Mouse (Mus musculus): ENCODE results near the gene Ifnar1. TPM values are rescaled to one million over a fixed set of nuclear protein-coding genes. Genes with fewer than 3 reads are reported as not detected.

Ifnar1 gene
- polyA plus RNA-seq, 1 experiment from 2014 or later: 69.6 TPM

DNA sequence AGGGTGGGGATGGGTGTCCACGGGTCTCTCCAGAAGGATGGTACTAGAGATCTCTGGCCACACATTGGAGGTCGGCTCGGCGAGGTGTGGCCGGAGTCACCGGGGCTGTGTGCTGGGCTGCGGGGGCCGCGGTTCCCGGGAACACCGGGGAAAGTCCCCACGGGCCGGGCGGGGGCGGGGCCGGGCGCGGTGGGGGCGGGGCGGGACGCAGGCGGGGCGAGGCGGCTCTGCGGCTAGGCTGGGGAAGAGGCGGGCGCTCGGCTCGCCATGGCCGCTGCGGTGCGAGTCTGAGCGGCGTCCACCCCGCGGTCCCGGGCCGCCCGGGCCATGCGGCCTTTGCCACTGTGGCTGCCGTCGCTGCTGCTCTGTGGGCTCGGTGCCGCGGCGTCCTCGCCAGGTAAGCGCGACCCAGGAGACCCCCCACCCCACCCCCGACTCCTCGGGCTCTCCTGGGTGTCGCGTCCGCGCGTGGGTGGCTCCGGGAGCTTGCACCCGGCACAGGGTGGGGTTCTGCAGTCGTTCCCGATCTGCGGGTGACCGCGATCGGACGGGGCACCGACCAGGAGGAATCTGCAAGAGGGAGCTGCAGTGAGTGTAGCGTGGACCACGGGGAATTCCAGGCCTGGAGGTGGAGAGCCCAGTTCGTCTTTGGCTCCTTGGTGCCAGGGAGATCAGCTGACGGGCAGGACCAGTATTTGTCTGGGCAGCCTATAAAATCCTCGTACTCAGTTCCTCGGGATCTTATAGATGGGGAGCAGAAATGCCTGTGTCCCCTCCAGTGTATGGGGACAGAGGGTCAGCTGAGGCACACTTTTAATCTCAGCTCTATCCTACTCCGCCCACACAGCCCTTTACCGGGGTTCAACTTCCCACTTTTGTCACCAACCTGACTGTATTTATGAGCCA, 62.1 kb downstream of the Ifnar1 start, which contains the start of gene Ifngr2:
Gene Ifngr2, plus strand, starts transcription at position 237 of the 906 bp plus-strand sequence.
- Histone ChIP-seq H3K9ac (ENCODE audit: low read depth, low read length) (peak within 1 kb of the TSS; percentile 88), H3K4me3 (ENCODE audit: low read length) (peak within 1 kb of the TSS; percentile 72), H3K9me3 (ENCODE audit: control insufficient read depth, low read length) (no peaks in the 10 kb centered on the region), H3K27me3 (ENCODE audit: control insufficient read depth, insufficient read depth, low read length) (no peaks in the 10 kb centered on the region), H3K36me3 (ENCODE audit: control insufficient read depth, insufficient read depth, low read length) (no peaks in the 10 kb centered on the region), H3K27ac (ENCODE audit: low read depth, low read length) (peak within 1 kb of the TSS; percentile 8; the same call in 1 of the 2 replicates), H3K4me1 (ENCODE audit: control insufficient read depth, insufficient read depth, low read length) (peaks cover 31% of the 10 kb centered on the region), H3K4me2 (replicated peaks; ENCODE audit: low read depth, low read length) (peak within 1 kb of the TSS; percentile 65)
- peak; percentile 92 for ATAC-seq (ENCODE audit: low FRiP score, low TSS enrichment)
- 1% methylated on average over 73 of the region's 74 CpGs for WGBS

DNA sequence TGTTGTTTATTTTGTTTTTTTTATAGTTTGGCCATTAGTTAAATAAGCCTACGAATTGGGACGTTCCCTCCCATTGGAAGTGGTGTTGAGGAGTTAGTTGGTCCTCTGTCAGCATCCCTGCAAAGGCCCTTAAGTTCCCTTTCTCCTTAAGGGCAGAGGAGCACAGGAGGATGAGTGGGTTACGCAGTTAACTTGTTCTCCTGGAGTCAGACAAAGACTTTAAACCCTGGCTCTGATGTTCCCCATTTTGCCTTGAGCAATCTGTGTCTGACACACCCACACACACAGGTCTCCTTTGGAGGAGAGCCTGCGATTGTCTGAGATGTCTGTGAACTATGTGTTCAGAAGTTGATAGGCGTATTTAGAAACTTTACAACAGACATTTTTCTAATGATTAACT, 62.9 kb downstream of the Ifnar1 start:
- Histone ChIP-seq H3K27ac (ENCODE audit: low read depth, low read length) (no peak overlapping the region), H3K4me1 (ENCODE audit: control insufficient read depth, insufficient read depth, low read length) (peaks cover 32% of the 10 kb centered on the region), H3K36me3 (ENCODE audit: control insufficient read depth, insufficient read depth, low read length) (no peaks in the 10 kb centered on the region), H3K9ac (ENCODE audit: low read depth, low read length) (peak overlapping the region; percentile 88; the same call in 1 of the 2 replicates), H3K9me3 (ENCODE audit: control insufficient read depth, low read length) (no peaks in the 10 kb centered on the region), H3K27me3 (ENCODE audit: control insufficient read depth, insufficient read depth, low read length) (no peaks in the 10 kb centered on the region), H3K4me3 (ENCODE audit: low read length) (peak overlapping the region; percentile 72), H3K4me2 (replicated peaks; ENCODE audit: low read depth, low read length) (peak overlapping the region; percentile 65)
- ATAC-seq (ENCODE audit: low FRiP score, low TSS enrichment): no peak
- WGBS: 24% methylated on average over 5 of the region's 5 CpGs

DNA sequence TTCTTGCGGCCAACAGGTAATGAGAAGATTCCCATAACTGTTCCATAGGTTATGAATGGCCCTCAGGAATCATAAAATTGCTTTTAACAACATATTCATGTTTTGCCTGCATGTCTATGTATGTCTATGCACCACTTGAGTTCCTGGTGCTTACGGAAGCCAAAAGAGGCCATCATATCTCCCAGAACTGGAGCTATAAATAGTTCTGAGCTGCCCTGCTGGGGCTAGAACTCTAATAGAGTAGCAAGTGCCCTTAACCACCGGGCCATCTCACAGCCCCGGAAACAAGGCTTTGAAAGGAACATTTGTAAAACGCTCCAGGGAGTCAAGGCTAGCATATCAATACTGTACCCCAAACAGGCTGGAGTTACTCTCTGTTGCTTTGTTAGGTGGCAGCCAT, 63.5 kb downstream of the Ifnar1 start:
- Histone ChIP-seq H3K36me3 (ENCODE audit: control insufficient read depth, insufficient read depth, low read length) (no peaks in the 10 kb centered on the region), H3K9ac (ENCODE audit: low read depth, low read length) (peak overlapping the region; percentile 31; the same call in 1 of the 2 replicates), H3K4me2 (replicated peaks; ENCODE audit: low read depth, low read length) (peak overlapping the region; percentile 18), H3K27me3 (ENCODE audit: control insufficient read depth, insufficient read depth, low read length) (no peaks in the 10 kb centered on the region), H3K27ac (ENCODE audit: low read depth, low read length) (no peak overlapping the region), H3K4me3 (ENCODE audit: low read length) (peak overlapping the region; percentile 18; the same call in 1 of the 2 replicates), H3K9me3 (ENCODE audit: control insufficient read depth, low read length) (no peaks in the 10 kb centered on the region), H3K4me1 (ENCODE audit: control insufficient read depth, insufficient read depth, low read length) (peaks cover 38% of the 10 kb centered on the region)
- WGBS: 34% methylated on average over 5 of the region's 5 CpGs
- ATAC-seq (ENCODE audit: low FRiP score, low TSS enrichment): no peak

- peak overlapping the region; percentile 18; the same call in 1 of the 2 replicates for H3K4me3 ChIP-seq (ENCODE audit: low read length)
- peaks cover 42% of the 10 kb centered on the region for H3K4me1 ChIP-seq (ENCODE audit: control insufficient read depth, insufficient read depth, low read length)
These were observed 64.0 kb downstream of the Ifnar1 start for GRCm38 (mm10) chr16:91548996-91549395.

GRCm38 (mm10) chr16:91549616-91550015, 64.6 kb downstream of the Ifnar1 start:
- Histone ChIP-seq H3K4me1 (ENCODE audit: control insufficient read depth, insufficient read depth, low read length) (peaks cover 48% of the 10 kb centered on the region), H3K9me3 (ENCODE audit: control insufficient read depth, low read length) (no peaks in the 10 kb centered on the region), H3K9ac (ENCODE audit: low read depth, low read length) (no peak overlapping the region), H3K27me3 (ENCODE audit: control insufficient read depth, insufficient read depth, low read length) (no peaks in the 10 kb centered on the region), H3K36me3 (ENCODE audit: control insufficient read depth, insufficient read depth, low read length) (no peaks in the 10 kb centered on the region), H3K4me2 (replicated peaks; ENCODE audit: low read depth, low read length) (no peak overlapping the region), H3K27ac (ENCODE audit: low read depth, low read length) (no peak overlapping the region), H3K4me3 (ENCODE audit: low read length) (no peak overlapping the region)
- ATAC-seq (ENCODE audit: low FRiP score, low TSS enrichment): no peak
- WGBS: 62% methylated on average over 5 of the region's 5 CpGs

More at GRCm38 (mm10) chr16:91548996-91549395, 64.0 kb downstream of the Ifnar1 start:
- Histone ChIP-seq H3K27ac (ENCODE audit: low read depth, low read length) (no peak overlapping the region), H3K9me3 (ENCODE audit: control insufficient read depth, low read length) (no peaks in the 10 kb centered on the region), H3K4me2 (replicated peaks; ENCODE audit: low read depth, low read length) (peak overlapping the region; percentile 18), H3K36me3 (ENCODE audit: control insufficient read depth, insufficient read depth, low read length) (no peaks in the 10 kb centered on the region), H3K27me3 (ENCODE audit: control insufficient read depth, insufficient read depth, low read length) (no peaks in the 10 kb centered on the region), H3K9ac (ENCODE audit: low read depth, low read length) (peak overlapping the region; percentile 31; the same call in 1 of the 2 replicates)
- 64% methylated on average over 2 of the region's 2 CpGs for WGBS
- no peak for ATAC-seq (ENCODE audit: low FRiP score, low TSS enrichment)

GRCm38 (mm10) chr16:91551081-91551524, 66.1 kb downstream of the Ifnar1 start:
- Histone ChIP-seq H3K4me2 (replicated peaks; ENCODE audit: low read depth, low read length) (no peak overlapping the region), H3K27ac (ENCODE audit: low read depth, low read length) (no peak overlapping the region), H3K36me3 (ENCODE audit: control insufficient read depth, insufficient read depth, low read length) (peaks cover 3% of the 10 kb centered on the region; the same call in 1 of the 2 replicates), H3K4me3 (ENCODE audit: low read length) (no peak overlapping the region), H3K9me3 (ENCODE audit: control insufficient read depth, low read length) (no peaks in the 10 kb centered on the region), H3K27me3 (ENCODE audit: control insufficient read depth, insufficient read depth, low read length) (no peaks in the 10 kb centered on the region), H3K9ac (ENCODE audit: low read depth, low read length) (no peak overlapping the region), H3K4me1 (ENCODE audit: control insufficient read depth, insufficient read depth, low read length) (peaks cover 49% of the 10 kb centered on the region)
- no peak for ATAC-seq (ENCODE audit: low FRiP score, low TSS enrichment)
- WGBS: 71% methylated on average over 10 of the region's 10 CpGs

DNA sequence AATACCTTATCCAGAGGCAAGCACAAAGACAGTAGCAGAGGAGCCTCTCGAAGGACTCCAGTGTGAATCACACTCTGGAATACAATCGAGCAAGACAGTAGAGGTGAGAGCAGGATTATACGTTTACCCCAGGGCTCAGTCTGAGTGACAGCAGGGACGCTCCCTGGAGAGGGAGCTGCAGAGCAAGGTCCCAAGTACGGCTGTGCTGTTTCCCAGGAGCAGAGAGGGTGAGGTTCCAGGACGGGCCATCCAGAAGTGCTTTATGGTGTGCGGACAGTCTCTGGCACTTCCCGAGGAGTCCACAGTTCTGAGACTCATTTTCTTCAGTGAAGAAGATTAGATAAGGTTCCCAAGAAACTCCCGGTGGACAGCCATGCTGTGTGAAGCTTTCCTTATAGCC, 67.0 kb downstream of the Ifnar1 start:
- 58% methylated on average over 9 of the region's 9 CpGs for WGBS
- Histone ChIP-seq H3K27ac (ENCODE audit: low read depth, low read length) (no peak overlapping the region), H3K27me3 (ENCODE audit: control insufficient read depth, insufficient read depth, low read length) (no peaks in the 10 kb centered on the region), H3K4me2 (replicated peaks; ENCODE audit: low read depth, low read length) (no peak overlapping the region), H3K4me1 (ENCODE audit: control insufficient read depth, insufficient read depth, low read length) (peaks cover 53% of the 10 kb centered on the region), H3K9me3 (ENCODE audit: control insufficient read depth, low read length) (no peaks in the 10 kb centered on the region), H3K9ac (ENCODE audit: low read depth, low read length) (no peak overlapping the region), H3K4me3 (ENCODE audit: low read length) (no peak overlapping the region), H3K36me3 (ENCODE audit: control insufficient read depth, insufficient read depth, low read length) (peaks cover 3% of the 10 kb centered on the region; the same call in 1 of the 2 replicates)
- no peak for ATAC-seq (ENCODE audit: low FRiP score, low TSS enrichment)

DNA sequence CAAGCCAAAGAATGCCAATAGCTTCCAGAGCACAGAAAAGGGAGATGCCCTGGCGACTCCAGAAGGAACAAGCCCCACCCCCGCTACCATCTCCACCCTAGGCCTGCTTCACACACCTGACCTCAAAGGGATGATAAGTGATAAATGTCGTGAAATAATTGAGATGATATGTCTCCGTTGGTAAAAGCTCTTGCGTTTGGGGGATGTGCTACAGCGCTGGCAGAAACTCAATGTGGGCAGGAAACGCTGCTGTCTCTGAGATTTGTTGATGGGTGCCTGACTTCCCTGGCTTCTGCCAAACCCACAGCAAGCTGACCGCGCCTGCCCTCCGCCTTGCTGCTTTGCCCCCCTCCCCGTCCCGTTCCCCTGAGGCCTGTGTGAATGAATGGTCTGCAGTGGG, 68.6 kb downstream of the Ifnar1 start:
- Histone ChIP-seq H3K4me3 (ENCODE audit: low read length) (no peak overlapping the region), H3K9ac (ENCODE audit: low read depth, low read length) (no peak overlapping the region), H3K27me3 (ENCODE audit: control insufficient read depth, insufficient read depth, low read length) (no peaks in the 10 kb centered on the region), H3K4me1 (ENCODE audit: control insufficient read depth, insufficient read depth, low read length) (peaks cover 46% of the 10 kb centered on the region), H3K27ac (ENCODE audit: low read depth, low read length) (no peak overlapping the region), H3K4me2 (replicated peaks; ENCODE audit: low read depth, low read length) (no peak overlapping the region), H3K9me3 (ENCODE audit: control insufficient read depth, low read length) (no peaks in the 10 kb centered on the region), H3K36me3 (ENCODE audit: control insufficient read depth, insufficient read depth, low read length) (peaks cover 11% of the 10 kb centered on the region; the same call in 1 of the 2 replicates)
- WGBS: 42% methylated on average over 12 of the region's 12 CpGs
- ATAC-seq (ENCODE audit: low FRiP score, low TSS enrichment): no peak

Measured in kidney, embryonic 14.5 days (tissue).